Mouse (Mus musculus): ENCODE data around the gene Bcap31. TPM values are rescaled to one million over a fixed set of nuclear protein-coding genes. Genes with fewer than 3 reads are reported as not detected.

The Bcap31 gene
- polyA plus RNA-seq, 1 experiment from 2014 or later: 325 TPM

DNA sequence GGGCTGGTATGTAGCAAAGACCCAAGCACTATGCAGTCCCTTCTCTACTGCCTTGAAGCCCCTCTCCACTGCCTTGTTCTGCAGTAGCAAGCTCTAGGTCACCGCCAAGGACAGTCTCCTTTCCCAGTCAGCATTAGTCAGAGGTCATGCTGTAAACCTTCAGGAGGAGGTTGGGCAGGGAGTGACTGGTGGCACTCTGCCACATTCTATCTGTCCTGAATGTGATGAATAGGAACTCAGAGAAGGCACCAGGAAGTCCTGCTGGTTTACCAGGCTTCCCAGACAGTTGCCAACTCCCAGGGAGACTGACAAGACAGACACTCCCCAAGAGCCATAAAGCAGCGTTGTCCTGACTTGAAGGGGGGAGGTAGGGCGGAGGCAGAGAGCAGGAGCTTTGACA is 30.3 kb downstream of the Bcap31 start:
- H3K9me3 ChIP-seq (ENCODE audit: control insufficient read depth, low read length): no peaks in the 10 kb centered on the region
- 60% methylated on average over 3 of the region's 3 CpGs for WGBS
- H3K27me3 ChIP-seq (replicated peaks; ENCODE audit: control insufficient read depth, insufficient read depth, low read length): no peaks in the 10 kb centered on the region; the same call in 1 of the 2 replicates
- no peak overlapping the region for H3K4me3 ChIP-seq (ENCODE audit: low read length)
- ATAC-seq: peak; percentile 86
- H3K27ac ChIP-seq (ENCODE audit: low read length): peak overlapping the region; percentile 77
- H3K4me2 ChIP-seq (ENCODE audit: low read depth, low read length): no peak overlapping the region
- no peaks in the 10 kb centered on the region; the same call in 1 of the 2 replicates for H3K36me3 ChIP-seq (ENCODE audit: control insufficient read depth, insufficient read depth, low read length)
- H3K4me1 ChIP-seq (ENCODE audit: control insufficient read depth, insufficient read depth, low read length): no peaks in the 10 kb centered on the region
- H3K9ac ChIP-seq (ENCODE audit: low read depth, low read length): no peak overlapping the region

DNA sequence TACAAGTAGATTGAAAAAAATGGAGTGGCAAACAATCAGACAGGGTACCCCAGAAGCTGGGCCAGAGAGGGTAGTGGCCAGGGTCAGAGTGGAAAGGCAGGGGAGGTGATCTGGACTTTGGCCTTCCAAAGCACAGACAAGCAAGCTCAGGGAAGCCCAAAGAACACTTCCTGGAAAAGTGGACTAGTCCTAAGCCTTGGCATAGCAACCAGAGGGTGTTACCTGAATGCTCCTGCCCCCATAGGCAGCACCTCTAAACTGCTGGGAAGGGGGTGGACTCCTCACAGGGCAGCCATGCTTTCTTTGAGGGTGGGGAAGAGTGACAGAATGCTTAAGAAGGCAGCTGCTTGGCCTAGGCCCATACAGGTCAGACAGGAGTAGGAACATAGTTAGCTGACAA is 31.0 kb downstream of the Bcap31 start:
- no peak overlapping the region for H3K9ac ChIP-seq (ENCODE audit: low read depth, low read length)
- peak overlapping the region; percentile 77 for H3K27ac ChIP-seq (ENCODE audit: low read length)
- no peaks in the 10 kb centered on the region; the same call in 1 of the 2 replicates for H3K27me3 ChIP-seq (replicated peaks; ENCODE audit: control insufficient read depth, insufficient read depth, low read length)
- H3K4me1 ChIP-seq (ENCODE audit: control insufficient read depth, insufficient read depth, low read length): no peaks in the 10 kb centered on the region
- peak; percentile 64 for ATAC-seq
- H3K9me3 ChIP-seq (ENCODE audit: control insufficient read depth, low read length): no peaks in the 10 kb centered on the region
- H3K4me2 ChIP-seq (ENCODE audit: low read depth, low read length): no peak overlapping the region
- no peaks in the 10 kb centered on the region; the same call in 1 of the 2 replicates for H3K36me3 ChIP-seq (ENCODE audit: control insufficient read depth, insufficient read depth, low read length)
- no peak overlapping the region for H3K4me3 ChIP-seq (ENCODE audit: low read length)

DNA sequence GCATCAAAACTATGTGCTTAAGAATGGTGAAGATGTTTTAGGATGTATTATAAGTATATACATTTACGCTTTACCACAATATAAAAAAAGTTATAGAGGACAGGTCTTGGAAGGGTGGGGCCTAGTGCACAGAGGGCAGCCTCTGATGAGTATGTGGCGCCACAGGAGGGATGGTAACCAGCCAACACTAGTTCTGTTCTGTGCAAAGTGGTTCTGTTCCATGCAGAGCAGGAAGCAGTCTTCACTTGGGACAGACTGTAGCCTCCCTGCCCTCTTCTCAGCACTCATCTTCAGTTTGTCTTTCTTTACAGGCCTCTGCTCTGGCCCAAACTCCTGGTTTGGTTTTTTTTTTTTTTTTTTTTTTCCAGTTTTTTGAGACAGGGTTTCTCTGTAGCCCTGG is 31.8 kb downstream of the Bcap31 start:
- Histone ChIP-seq H3K4me2 (ENCODE audit: low read depth, low read length) (no peak overlapping the region), H3K27me3 (replicated peaks; ENCODE audit: control insufficient read depth, insufficient read depth, low read length) (no peaks in the 10 kb centered on the region; the same call in 1 of the 2 replicates), H3K4me3 (ENCODE audit: low read length) (no peak overlapping the region), H3K36me3 (ENCODE audit: control insufficient read depth, insufficient read depth, low read length) (no peaks in the 10 kb centered on the region; the same call in 1 of the 2 replicates), H3K9me3 (ENCODE audit: control insufficient read depth, low read length) (no peaks in the 10 kb centered on the region), H3K4me1 (ENCODE audit: control insufficient read depth, insufficient read depth, low read length) (no peaks in the 10 kb centered on the region), H3K9ac (ENCODE audit: low read depth, low read length) (no peak overlapping the region), H3K27ac (ENCODE audit: low read length) (no peak overlapping the region)
- no peak for ATAC-seq
- WGBS: 80% methylated on average over 2 of the region's 2 CpGs

DNA sequence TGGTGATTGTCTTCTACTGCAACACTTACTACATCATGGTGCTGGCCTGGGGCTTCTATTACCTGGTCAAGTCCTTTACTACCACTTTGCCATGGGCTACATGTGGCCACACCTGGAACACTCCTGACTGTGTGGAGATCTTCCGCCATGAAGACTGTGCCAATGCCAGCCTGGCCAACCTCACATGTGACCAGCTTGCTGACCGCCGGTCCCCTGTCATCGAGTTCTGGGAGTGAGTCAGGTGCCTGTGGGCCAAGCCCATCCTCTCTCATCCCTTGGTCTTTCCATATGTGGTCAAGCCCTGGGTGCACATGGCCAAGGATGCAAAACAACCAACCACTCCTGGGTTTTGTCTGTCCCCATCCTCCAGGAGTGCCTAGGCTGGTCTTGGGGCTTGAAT is 39.3 kb downstream of the Bcap31 start:
- Histone ChIP-seq H3K4me2 (ENCODE audit: low read depth, low read length) (no peak overlapping the region), H3K9ac (ENCODE audit: low read depth, low read length) (no peak overlapping the region), H3K27ac (ENCODE audit: low read length) (no peak overlapping the region), H3K4me1 (ENCODE audit: control insufficient read depth, insufficient read depth, low read length) (peaks cover 5% of the 10 kb centered on the region), H3K4me3 (ENCODE audit: low read length) (no peak overlapping the region), H3K9me3 (ENCODE audit: control insufficient read depth, low read length) (no peaks in the 10 kb centered on the region), H3K36me3 (ENCODE audit: control insufficient read depth, insufficient read depth, low read length) (no peaks in the 10 kb centered on the region), H3K27me3 (replicated peaks; ENCODE audit: control insufficient read depth, insufficient read depth, low read length) (no peaks in the 10 kb centered on the region)
- no peak for ATAC-seq
- WGBS: 98% methylated on average over 4 of the region's 4 CpGs

DNA sequence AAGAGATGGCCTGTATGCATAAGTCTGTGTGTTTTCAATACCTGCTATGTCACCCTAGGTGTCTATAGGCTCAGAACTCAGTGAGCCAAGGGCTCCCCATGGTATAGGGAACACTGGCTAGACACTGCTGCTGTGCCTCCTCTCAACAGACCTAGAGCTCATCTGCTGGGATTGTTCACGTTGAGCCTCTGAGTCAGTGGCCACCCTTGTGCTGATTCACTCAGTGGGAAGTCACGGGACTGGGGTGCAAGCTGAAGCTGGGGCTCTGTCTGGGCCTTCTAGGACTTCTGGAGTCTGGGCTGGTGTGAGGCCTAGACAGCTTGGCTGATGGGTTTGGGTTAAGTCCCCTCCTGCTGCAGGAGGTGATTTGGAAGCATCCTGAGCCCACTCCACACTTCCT is 40.7 kb downstream of the Bcap31 start:
- Histone ChIP-seq H3K27ac (ENCODE audit: low read length) (no peak overlapping the region), H3K9me3 (ENCODE audit: control insufficient read depth, low read length) (no peaks in the 10 kb centered on the region), H3K4me3 (ENCODE audit: low read length) (peak overlapping the region; percentile 64; the same call in 1 of the 2 replicates), H3K9ac (ENCODE audit: low read depth, low read length) (peak overlapping the region; percentile 81), H3K4me1 (ENCODE audit: control insufficient read depth, insufficient read depth, low read length) (peaks cover 5% of the 10 kb centered on the region), H3K27me3 (replicated peaks; ENCODE audit: control insufficient read depth, insufficient read depth, low read length) (no peaks in the 10 kb centered on the region), H3K4me2 (ENCODE audit: low read depth, low read length) (peak overlapping the region; percentile 66), H3K36me3 (ENCODE audit: control insufficient read depth, insufficient read depth, low read length) (no peaks in the 10 kb centered on the region)
- ATAC-seq: no peak
- WGBS: 63% methylated on average over 2 of the region's 2 CpGs

DNA sequence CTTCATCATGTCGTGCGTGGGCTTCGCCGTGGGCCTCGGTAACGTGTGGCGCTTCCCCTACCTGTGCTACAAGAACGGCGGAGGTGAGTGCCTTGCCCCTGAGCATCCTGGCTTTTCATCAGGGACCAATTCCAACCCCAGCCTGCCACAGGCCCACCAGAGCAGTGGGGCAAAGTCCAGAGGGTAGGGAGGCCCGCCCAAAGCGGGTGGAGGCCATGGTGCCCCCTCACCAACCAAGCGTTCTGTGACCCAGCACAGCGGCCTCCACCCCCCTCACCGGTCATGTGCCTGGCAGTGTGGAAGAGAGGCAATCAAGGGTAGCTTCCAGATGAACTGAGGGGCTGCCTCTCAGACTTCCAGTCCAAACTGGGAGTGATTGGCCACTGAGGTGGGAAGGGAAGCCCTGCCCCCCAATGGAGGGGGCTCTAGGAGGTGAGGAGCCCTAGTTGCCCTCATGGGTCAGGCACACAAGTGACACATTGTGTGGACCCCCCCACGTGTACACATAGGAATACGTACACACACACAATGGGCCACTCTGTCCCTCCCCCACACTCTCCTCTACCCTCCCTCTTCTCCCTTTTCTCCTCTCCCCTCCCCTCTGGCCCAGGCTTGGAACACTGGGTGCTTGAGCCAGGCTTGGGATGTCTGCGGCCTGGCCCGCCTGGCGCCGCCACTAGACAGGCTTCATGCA is 41.9 kb downstream of the Bcap31 start:
- peak; percentile 49 for ATAC-seq
- Histone ChIP-seq H3K4me1 (ENCODE audit: control insufficient read depth, insufficient read depth, low read length) (peaks cover 5% of the 10 kb centered on the region), H3K36me3 (ENCODE audit: control insufficient read depth, insufficient read depth, low read length) (no peaks in the 10 kb centered on the region), H3K9ac (ENCODE audit: low read depth, low read length) (peak overlapping the region; percentile 81), H3K9me3 (ENCODE audit: control insufficient read depth, low read length) (no peaks in the 10 kb centered on the region), H3K4me3 (ENCODE audit: low read length) (peak overlapping the region; percentile 64), H3K4me2 (ENCODE audit: low read depth, low read length) (peak overlapping the region; percentile 66), H3K27ac (ENCODE audit: low read length) (peak overlapping the region; percentile 37; the same call in 1 of the 2 replicates), H3K27me3 (replicated peaks; ENCODE audit: control insufficient read depth, insufficient read depth, low read length) (no peaks in the 10 kb centered on the region)
- WGBS: 23% methylated on average over 20 of the region's 20 CpGs

DNA sequence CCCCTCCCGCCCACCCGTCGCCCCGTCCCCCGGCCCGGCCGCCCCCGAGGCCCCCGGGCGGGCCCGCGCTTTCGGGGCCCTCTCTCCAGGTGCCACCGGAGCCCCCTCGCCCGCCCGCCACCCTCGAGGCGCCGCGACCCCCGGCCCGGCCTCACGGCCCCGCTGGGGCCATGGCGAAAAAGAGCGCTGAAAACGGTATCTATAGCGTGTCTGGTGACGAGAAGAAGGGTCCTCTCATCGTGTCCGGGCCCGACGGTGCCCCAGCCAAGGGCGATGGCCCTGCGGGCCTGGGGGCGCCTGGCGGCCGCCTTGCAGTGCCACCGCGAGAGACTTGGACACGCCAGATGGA is 42.4 kb downstream of the Bcap31 start:
- Histone ChIP-seq H3K36me3 (ENCODE audit: control insufficient read depth, insufficient read depth, low read length) (no peaks in the 10 kb centered on the region), H3K4me1 (ENCODE audit: control insufficient read depth, insufficient read depth, low read length) (peaks cover 5% of the 10 kb centered on the region), H3K9me3 (ENCODE audit: control insufficient read depth, low read length) (no peaks in the 10 kb centered on the region), H3K27me3 (replicated peaks; ENCODE audit: control insufficient read depth, insufficient read depth, low read length) (no peaks in the 10 kb centered on the region), H3K9ac (ENCODE audit: low read depth, low read length) (peak overlapping the region; percentile 81), H3K4me2 (ENCODE audit: low read depth, low read length) (peak overlapping the region; percentile 66), H3K27ac (ENCODE audit: low read length) (peak overlapping the region; percentile 70), H3K4me3 (ENCODE audit: low read length) (peak overlapping the region; percentile 64)
- 11% methylated on average over 28 of the region's 42 CpGs for WGBS
- ATAC-seq: no peak; the same call in 1 of the 2 replicates

DNA sequence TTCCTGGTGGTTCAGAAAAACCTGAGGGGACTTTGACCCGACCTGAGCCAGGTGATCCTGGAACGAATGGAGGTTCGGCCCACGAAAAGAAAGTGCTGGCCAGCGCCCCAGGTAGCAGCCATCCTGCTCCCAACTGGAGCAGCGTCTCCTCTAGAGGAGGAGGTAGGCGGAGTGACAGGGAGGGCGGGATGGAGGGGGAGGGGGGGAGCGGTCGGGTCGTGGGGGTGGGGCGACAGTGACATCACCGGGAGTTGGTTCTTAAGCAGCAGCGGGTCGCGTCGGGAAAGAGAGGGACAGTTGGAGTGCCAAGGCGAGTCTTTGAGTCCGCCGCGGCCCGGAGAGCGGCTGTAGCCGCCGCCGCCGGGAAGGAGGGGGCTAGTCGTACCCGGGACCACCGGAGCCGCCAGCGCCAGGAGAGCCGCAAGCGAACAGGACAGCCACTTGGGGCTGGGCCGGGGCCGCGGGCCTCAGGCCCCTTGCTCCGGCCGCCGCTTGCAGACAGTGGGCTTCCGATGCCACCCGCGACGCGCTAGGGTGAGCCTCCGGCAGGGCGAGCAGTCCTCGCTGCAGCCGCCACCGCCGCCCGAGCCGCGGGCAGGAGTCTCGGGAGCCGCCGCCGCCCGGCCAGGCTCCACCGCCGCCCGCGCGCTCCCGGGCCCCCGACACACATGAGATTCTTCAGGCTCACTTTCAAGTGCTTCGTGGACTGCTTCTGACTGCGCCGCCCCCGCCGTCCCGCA is 42.9 kb downstream of the Bcap31 start, which contains the start of gene Slc6a8:
Gene Slc6a8 (plus strand): TSS at position 272 of the 740 bp plus-strand sequence.
- H3K9me3 ChIP-seq (ENCODE audit: control insufficient read depth, low read length): no peaks in the 10 kb centered on the region
- WGBS: 9% methylated on average over 56 of the region's 72 CpGs
- no peaks in the 10 kb centered on the region for H3K36me3 ChIP-seq (ENCODE audit: control insufficient read depth, insufficient read depth, low read length)
- H3K4me1 ChIP-seq (ENCODE audit: control insufficient read depth, insufficient read depth, low read length): peaks cover 5% of the 10 kb centered on the region
- H3K9ac ChIP-seq (ENCODE audit: low read depth, low read length): peak within 1 kb of the TSS; percentile 81
- peak within 1 kb of the TSS; percentile 66 for H3K4me2 ChIP-seq (ENCODE audit: low read depth, low read length)
- peak; percentile 84 for ATAC-seq
- no peaks in the 10 kb centered on the region for H3K27me3 ChIP-seq (replicated peaks; ENCODE audit: control insufficient read depth, insufficient read depth, low read length)
- H3K4me3 ChIP-seq (ENCODE audit: low read length): peak within 1 kb of the TSS; percentile 64
- H3K27ac ChIP-seq (ENCODE audit: low read length): peak within 1 kb of the TSS; percentile 70

DNA sequence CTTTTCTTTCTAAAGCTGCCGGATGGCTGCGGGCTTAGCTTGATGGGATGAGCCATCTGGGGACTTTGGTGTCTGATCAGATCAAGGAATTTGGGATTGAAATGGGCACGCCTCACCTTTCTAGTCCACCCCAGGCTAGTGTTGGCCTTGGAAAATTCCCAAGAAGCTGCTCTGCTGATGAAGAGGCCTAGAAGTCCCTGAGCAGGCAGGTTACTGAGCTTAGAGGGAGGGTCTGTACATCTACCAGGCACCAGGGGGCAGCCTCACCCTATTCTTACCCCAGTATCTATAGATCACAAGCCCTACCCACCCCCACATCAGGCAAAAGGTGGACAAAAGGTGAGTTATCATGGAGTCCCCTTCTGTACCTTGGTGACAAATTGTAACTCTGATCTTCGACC is 43.9 kb downstream of the Bcap31 start:
- peak; percentile 40 for ATAC-seq
- Histone ChIP-seq H3K9me3 (ENCODE audit: control insufficient read depth, low read length) (no peaks in the 10 kb centered on the region), H3K36me3 (ENCODE audit: control insufficient read depth, insufficient read depth, low read length) (no peaks in the 10 kb centered on the region), H3K4me1 (ENCODE audit: control insufficient read depth, insufficient read depth, low read length) (peaks cover 5% of the 10 kb centered on the region), H3K27ac (ENCODE audit: low read length) (peak overlapping the region; percentile 66; the same call in 1 of the 2 replicates), H3K27me3 (replicated peaks; ENCODE audit: control insufficient read depth, insufficient read depth, low read length) (no peaks in the 10 kb centered on the region), H3K4me3 (ENCODE audit: low read length) (no peak overlapping the region), H3K4me2 (ENCODE audit: low read depth, low read length) (peak overlapping the region; percentile 66; the same call in 1 of the 2 replicates), H3K9ac (ENCODE audit: low read depth, low read length) (no peak overlapping the region)
- WGBS: 47% methylated on average over 4 of the region's 4 CpGs
